Mouse (Mus musculus) liver, embryonic 14.5 days (tissue): ENCODE data around the gene Lgals9. TPM values are rescaled to one million over a fixed set of nuclear protein-coding genes. Genes with fewer than 3 reads are reported as not detected.
A peak's percentile ranks its signal among the peaks of the same experiment; 100 is the strongest.

Source experiments
- ATAC-seq: fragments of 200-750 bp; cut with Nextera tagmentation; 2 replicates; pipeline ENCODE4 v1.8.0; 2017; ENCODE audit warnings: moderate number of reproducible peaks, mild to moderate bottlenecking, moderate library complexity; ENCODE audit not compliant: insufficient read depth
- DNase-seq, 3 experiments: peaks; one replicate each; pipeline ENCODE4 v3.0.0-alpha.2; 2012 to 2013; ENCODE audit warnings: low read depth in 3 of 3, low spot score in 3 of 3
- H3K27ac ChIP-seq: fragments of 300-500 bp; sonication (generic); 2 replicates; pipeline ENCODE4 v1.5.1; 2014; ENCODE audit warnings: moderate library complexity, mild to moderate bottlenecking, control low read depth, inconsistent platforms
- H3K27me3 ChIP-seq: fragments of 300-500 bp; sonication (generic); 2 replicates; pipeline ENCODE4 v1.6.1; 2014; ENCODE audit warnings: mild to moderate bottlenecking, low read length, moderate library complexity; ENCODE audit not compliant: control insufficient read depth, insufficient read depth
- H3K36me3 ChIP-seq: fragments of 300-500 bp; sonication (generic); replicated peaks from 2 replicates; pipeline ENCODE4 v1.6.1; 2014; ENCODE audit warnings: low read depth; ENCODE audit not compliant: control insufficient read depth, insufficient read depth
- H3K4me1 ChIP-seq, 2 experiments: fragments of 200-500 bp in 1 of 2; fragments of 300-500 bp in 1 of 2; sonication (generic) in 1 of 2; replicated peaks; 2 replicates each; pipeline ENCODE4 v1.6.1; 2012 to 2014; ENCODE audit warnings: antibody characterized with exemption in 1 of 2, inconsistent platforms in 1 of 2, low read length in 1 of 2; ENCODE audit not compliant: control insufficient read depth in 2 of 2, insufficient read depth in 2 of 2
- H3K4me2 ChIP-seq: fragments of 300-500 bp; sonication (generic); 2 replicates; pipeline ENCODE4 v1.6.1; 2014; ENCODE audit warnings: low read depth, mild to moderate bottlenecking, control low read depth, moderate library complexity
- H3K4me3 ChIP-seq, 2 experiments: fragments of 200-500 bp in 1 of 2; fragments of 300-500 bp in 1 of 2; sonication (generic) in 1 of 2; 2 replicates each; pipeline ENCODE4 v1.5.1; 2012 to 2014; ENCODE audit warnings: low read depth in 2 of 2, low read length in 2 of 2, mild to moderate bottlenecking in 2 of 2, control low read depth in 1 of 2, inconsistent platforms in 1 of 2, moderate library complexity in 1 of 2; ENCODE audit not compliant: insufficient read depth in 1 of 2
- H3K9ac ChIP-seq: fragments of 300-500 bp; sonication (generic); replicated peaks from 2 replicates; pipeline ENCODE4 v1.6.1; 2014; ENCODE audit warnings: mild to moderate bottlenecking, control low read depth, moderate library complexity
- H3K9me3 ChIP-seq: fragments of 300-500 bp; sonication (generic); 2 replicates; pipeline ENCODE4 v1.6.1; 2016; ENCODE audit warnings: low read length, mixed read lengths; ENCODE audit not compliant: control insufficient read depth
- CTCF ChIP-seq: IDR thresholded peaks from 2 replicates; pipeline ENCODE4 v1.5.1; 2016; ENCODE audit warnings: antibody characterized with exemption, low read depth, control low read depth
- EP300 ChIP-seq: IDR thresholded peaks from 2 replicates; pipeline ENCODE4 v1.6.1; 2016; ENCODE audit warnings: antibody characterized with exemption, low read depth
- WGBS: fragments of 180-500 bp; shearing (Covaris S2); extraction: QIAGEN DNeasy Blood & Tissue Kit; methylation state at CpG from one replicate; pipeline ENCODE4 v1.1.7; 2014; ENCODE audit not compliant: insufficient replicate concordance; 5-methylcytosine and 5-hydroxymethylcytosine counted together
- polyA plus RNA-seq, 2 experiments: library from polyadenylated mRNA; depleted of rRNA in 1 of 2; stranded (reverse) in 1 of 2; unstranded in 1 of 2; fragments of >200 nt; fragmentation: Nextera tagmentation in 1 of 2; extraction: Ambion mirVana in 1 of 2; gene quantifications; 2 replicates each; pipeline versions ENCODE4 v1.2.1 to v1.2.3; 2012 to 2014

Gene Lgals9
- polyA plus RNA-seq (2012; rRNA removed) (58.5 and 70.8 TPM in 2 replicates), polyA plus RNA-seq (2014; fragmentation: Nextera tagmentation; extraction: Ambion mirVana) (93.6 and 94.6 TPM in 2 replicates)

DNA sequence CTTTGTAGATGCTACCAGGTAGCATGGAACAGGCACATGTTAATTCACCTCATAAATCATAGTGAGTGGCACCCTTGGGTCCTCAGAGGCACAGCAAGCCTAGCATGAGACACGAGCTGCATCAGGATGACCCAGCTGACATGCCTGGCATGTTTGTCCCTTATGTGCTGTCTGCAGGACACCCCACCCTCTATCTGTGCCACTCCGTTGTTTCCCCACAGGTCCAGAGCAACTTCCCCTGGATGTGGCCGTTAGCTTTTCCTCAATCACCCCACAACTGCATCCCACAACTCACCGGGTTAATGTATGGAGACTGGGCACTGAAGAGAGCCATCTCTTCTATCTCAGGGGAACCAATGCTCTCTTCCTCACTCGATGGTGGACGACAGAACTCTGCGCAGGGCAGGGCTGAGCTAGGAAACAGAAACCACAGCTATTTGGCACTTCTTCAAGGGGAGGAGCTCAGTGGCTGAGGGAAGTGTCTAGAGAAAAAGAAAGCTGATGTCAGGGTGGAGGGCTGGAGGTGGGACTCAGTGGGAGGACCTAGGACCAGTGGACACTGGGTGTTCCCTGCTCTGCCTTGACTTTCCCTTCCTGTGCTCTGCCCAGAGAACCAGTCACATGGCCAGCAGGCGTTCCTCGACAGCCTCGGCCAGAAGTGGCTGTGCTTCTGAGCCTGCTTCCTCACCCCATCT, at the start of gene Lgals9:
TSS of gene Lgals9 (minus strand) at position 464 of the 695 bp plus-strand sequence.
- no peak within 1 kb of the TSS for H3K27ac ChIP-seq

GRCm38 (mm10) chr11:79033636-79034035, 48.9 kb upstream of the Lgals9 start:
- no peak overlapping the region for H3K27ac ChIP-seq
- H3K27me3 ChIP-seq: no peaks in the 10 kb centered on the region
- no peak overlapping the region for H3K4me2 ChIP-seq
- H3K9ac ChIP-seq: no peak overlapping the region
- H3K9me3 ChIP-seq: no peaks in the 10 kb centered on the region
- no peak for DNase-seq
- 18% methylated on average over 11 of the region's 11 CpGs for WGBS
- TF ChIP-seq EP300: no peak
- no peak for TF ChIP-seq CTCF
- ATAC-seq: no peak
- H3K36me3 ChIP-seq: no peaks in the 10 kb centered on the region
- no peak overlapping the region for H3K4me3 ChIP-seq
- H3K4me1 ChIP-seq: peaks cover 0 to 8% of the 10 kb centered on the region in 2 experiments; a peak in 1 of 4 replicates

More for the DNA sequence above, at the start of gene Lgals9:
- WGBS: 4% methylated on average over 10 of the region's 10 CpGs
- DNase-seq: peak in 1 of 3 experiments; percentile 37
- TF ChIP-seq EP300 (no peak), CTCF (no peak)
- peak; percentile 57 for ATAC-seq
- peak within 1 kb of the TSS; percentile 51 for H3K4me2 ChIP-seq
- no peaks in the 10 kb centered on the region for H3K36me3 ChIP-seq
- H3K4me1 ChIP-seq: peaks cover 11 to 43% of the 10 kb centered on the region in 2 experiments
- H3K4me3 ChIP-seq: peak within 1 kb of the TSS; percentile 49 to 64
- peak within 1 kb of the TSS; percentile 51 for H3K9ac ChIP-seq
- no peaks in the 10 kb centered on the region for H3K27me3 ChIP-seq
- H3K9me3 ChIP-seq: no peaks in the 10 kb centered on the region

DNA sequence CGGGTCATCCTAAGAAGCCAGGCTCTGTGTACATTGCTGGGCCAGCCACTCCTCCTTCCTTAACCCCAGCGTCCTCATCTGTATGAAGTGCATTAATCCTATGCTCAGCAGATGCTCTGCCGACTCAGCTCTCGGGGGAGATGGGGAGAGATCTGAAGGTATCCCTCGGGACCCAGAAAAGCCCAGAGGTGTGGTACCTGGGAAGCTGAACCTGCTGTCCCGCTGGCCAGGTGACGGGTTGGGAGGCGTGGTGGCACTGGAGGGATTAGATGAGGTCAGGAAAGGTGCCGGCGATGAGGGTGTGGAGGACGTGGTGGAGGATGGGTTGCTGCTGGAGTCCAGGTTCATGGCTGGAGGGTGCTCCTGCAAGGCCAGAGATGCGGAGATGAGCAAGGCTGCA, 48.3 kb upstream of the Lgals9 start:
- H3K4me3 ChIP-seq: no peak overlapping the region
- no peaks in the 10 kb centered on the region for H3K9me3 ChIP-seq
- 76% methylated on average over 12 of the region's 12 CpGs for whole genome bisulfite sequencing
- H3K36me3 ChIP-seq: no peaks in the 10 kb centered on the region
- H3K27ac ChIP-seq: no peak overlapping the region
- DNase-seq (no peak), ATAC-seq (no peak)
- H3K4me2 ChIP-seq: no peak overlapping the region
- H3K9ac ChIP-seq: no peak overlapping the region
- H3K27me3 ChIP-seq: no peaks in the 10 kb centered on the region
- TF ChIP-seq CTCF (no peak), EP300 (no peak)
- H3K4me1 ChIP-seq: peaks cover 0 to 4% of the 10 kb centered on the region in 2 experiments; a peak in 1 of 4 replicates

DNA sequence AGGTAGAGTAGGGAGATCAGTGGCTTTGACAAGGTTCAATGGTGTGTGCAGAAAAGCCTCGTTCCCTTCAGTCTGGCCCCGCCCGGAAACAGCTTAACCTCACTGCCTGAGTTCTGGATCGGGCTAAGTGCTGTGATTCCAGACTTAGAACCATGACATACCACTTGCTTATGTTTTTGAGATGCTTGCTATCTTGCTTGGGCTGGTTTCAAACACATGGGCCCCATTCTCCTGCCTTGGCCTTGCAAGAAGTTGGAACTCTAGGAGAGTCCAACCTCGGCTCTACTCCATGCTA, 46.7 kb upstream of the Lgals9 start:
- H3K4me3 ChIP-seq: no peak overlapping the region
- no peak overlapping the region for H3K27ac ChIP-seq
- H3K4me2 ChIP-seq: no peak overlapping the region
- H3K9ac ChIP-seq: no peak overlapping the region
- no peak for TF ChIP-seq CTCF
- no peak for TF ChIP-seq EP300
- H3K27me3 ChIP-seq: no peaks in the 10 kb centered on the region
- ATAC-seq (no peak), DNase-seq (no peak)
- H3K4me1 ChIP-seq: peaks cover 0 to 3% of the 10 kb centered on the region in 2 experiments; a peak in 1 of 4 replicates
- WGBS: 59% methylated on average over 5 of the region's 5 CpGs
- H3K36me3 ChIP-seq: no peaks in the 10 kb centered on the region
- no peaks in the 10 kb centered on the region for H3K9me3 ChIP-seq

DNA sequence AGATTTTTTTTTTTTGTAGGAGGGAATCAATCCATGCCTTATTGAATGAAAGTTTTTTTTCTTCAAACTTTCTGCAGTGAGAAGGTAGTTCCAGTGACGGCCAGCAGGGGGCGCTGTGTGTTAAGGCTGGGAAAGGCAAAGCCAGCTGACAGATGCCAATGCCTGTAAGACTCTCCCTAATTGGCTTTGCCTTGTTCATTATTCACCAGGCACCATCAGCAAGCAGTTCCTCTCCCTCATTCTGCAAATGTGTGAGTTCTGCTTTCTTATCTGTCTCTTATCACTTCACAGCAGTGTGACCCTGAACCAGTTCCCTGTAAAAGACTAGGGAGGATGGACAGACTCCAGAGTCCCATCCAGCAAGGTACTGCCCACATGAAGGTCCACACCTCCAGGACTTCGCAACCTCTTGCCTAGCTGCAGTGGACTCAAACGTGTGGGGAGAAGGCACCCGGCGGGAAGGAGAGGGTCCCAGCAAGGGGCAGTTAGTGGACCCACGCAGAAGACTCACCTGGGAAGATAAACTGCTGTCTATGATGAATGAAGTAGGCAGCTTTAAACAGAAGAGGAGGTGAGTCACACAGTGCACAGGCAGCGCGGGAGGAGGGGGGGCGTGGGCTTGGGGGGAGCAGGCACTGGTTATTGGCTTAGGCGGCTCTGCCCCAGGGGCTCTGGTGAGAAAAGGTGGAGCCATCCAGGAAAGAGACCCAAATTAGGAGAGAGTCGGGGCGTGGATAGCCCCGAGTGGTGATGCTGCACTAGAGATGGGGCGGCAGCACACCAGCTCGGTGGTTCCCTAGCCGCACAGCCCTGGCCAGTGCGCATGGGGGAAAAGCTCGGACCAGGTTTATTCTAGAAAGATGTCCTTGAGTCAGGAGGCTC, 46.1 kb upstream of the Lgals9 start:
- H3K9me3 ChIP-seq: no peaks in the 10 kb centered on the region
- ATAC-seq (no peak), DNase-seq (peak in 2 of 3 experiments; percentile 26 to 49)
- no peak overlapping the region for H3K4me3 ChIP-seq
- no peak for TF ChIP-seq EP300
- peak; percentile 98 for TF ChIP-seq CTCF
- no peak overlapping the region for H3K4me2 ChIP-seq
- H3K27me3 ChIP-seq: no peaks in the 10 kb centered on the region
- H3K9ac ChIP-seq: no peak overlapping the region
- H3K4me1 ChIP-seq: peaks cover 0 to 3% of the 10 kb centered on the region in 2 experiments; a peak in 1 of 4 replicates
- no peak overlapping the region for H3K27ac ChIP-seq
- WGBS: 38% methylated on average over 19 of the region's 19 CpGs
- H3K36me3 ChIP-seq: no peaks in the 10 kb centered on the region
